Mouse (Mus musculus) E14TG2a.4 (cell line): Measurements from ENCODE around the gene Plekhn1.

Experiments
- CTCF ChIP-seq: conservative IDR thresholded peaks from 2 replicates; pipeline ENCODE4 v1.5.1; 2014; ENCODE audit warnings: low read length
- NANOG ChIP-seq: IDR thresholded peaks from 2 replicates; pipeline ENCODE4 v1.6.1; 2014; ENCODE audit warnings: borderline replicate concordance, low read length, mixed read lengths
- POU5F1 ChIP-seq: IDR thresholded peaks from 2 replicates; pipeline ENCODE4 v1.6.1; 2014; ENCODE audit warnings: low read length, borderline replicate concordance

GRCm38 (mm10) chr4:156185456-156185949 lies 49.2 kb downstream of the Plekhn1 start:
- TF ChIP-seq CTCF, result no peak
- no peak for TF ChIP-seq NANOG
- no peak for TF ChIP-seq POU5F1
